Mouse (Mus musculus) lung, postnatal 4 days (tissue): ENCODE measurements around the gene Mthfsd.

Source experiments
- DNase-seq, 2 experiments: peaks; one replicate each; pipeline ENCODE4 v3.0.0; 2021

Mthfsd gene

GRCm38 (mm10) chr8:121071454-121071853, 36.7 kb downstream of the Mthfsd start:
- peak in 1 of 2 experiments; percentile 58 for DNase-seq

DNA sequence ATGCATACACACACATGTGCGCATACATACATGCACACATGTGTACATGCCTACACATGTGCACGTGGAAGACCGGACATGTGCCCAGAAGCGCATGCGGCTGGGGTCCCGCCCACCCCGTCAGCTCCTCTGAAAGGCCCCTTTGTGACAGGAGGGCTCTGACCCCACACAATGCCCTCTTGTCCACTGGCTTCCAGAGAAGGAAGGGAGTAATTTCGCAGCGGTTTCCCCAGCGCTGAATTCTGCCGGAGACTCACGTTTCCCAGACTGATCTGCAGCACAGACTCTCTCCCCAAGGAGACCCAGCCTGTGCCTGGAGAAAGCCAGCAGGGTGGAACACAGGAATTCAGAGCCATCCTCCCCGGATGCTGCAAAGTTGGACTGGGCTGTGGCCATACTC, 44.5 kb downstream of the Mthfsd start:
- DNase-seq, result no peak

GRCm38 (mm10) chr8:121062521-121062920, 45.7 kb downstream of the Mthfsd start:
- no peak for DNase-seq

GRCm38 (mm10) chr8:121059098-121059497, 49.1 kb downstream of the Mthfsd start:
- no peak for DNase-seq

DNA sequence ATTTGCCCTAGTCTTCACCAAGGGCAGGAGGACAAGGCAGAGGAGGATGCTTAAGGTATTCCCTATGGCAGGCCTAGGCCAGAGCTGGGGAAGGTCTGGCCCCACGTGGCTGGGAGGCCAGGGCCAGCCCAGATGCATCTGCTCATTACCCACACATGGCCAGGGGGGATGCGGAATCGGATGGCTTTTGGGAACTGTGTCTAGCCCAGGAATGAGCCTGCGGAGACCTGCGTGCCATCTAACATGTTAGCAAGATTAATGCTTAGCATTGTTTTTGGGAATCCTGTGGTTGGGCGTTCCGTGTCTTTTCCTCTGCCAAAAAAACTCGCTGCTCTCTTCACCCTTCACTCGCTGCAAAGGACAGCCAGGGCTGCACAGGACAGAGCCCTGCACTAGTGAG, 50.1 kb downstream of the Mthfsd start:
- no peak for DNase-seq

DNA sequence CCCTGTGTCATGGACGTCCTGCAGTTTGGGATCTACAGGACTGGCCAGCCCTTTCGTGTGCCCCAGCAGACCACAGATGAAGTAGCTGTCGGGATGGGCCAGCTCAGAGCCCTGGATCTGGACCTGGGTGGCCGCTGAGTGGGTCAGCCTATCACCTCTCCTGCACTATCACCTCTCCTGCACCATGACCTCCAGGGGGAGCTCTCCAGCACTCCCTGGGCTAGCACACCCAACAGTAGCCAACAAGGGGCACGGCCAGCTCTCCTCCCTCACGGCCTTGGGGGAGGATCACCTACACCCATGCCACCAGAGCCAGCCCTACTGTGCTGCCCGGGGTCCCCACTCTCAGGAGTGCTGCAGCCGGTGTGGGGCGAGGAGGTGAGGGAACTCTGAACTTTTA, 60.8 kb downstream of the Mthfsd start:
- peak in 1 of 2 experiments; percentile 42 for DNase-seq

GRCm38 (mm10) chr8:121043719-121044440, 64.3 kb downstream of the Mthfsd start:
- DNase-seq, result no peak
